Mouse (Mus musculus) adrenal gland, postnatal 36 days (tissue): Measurements from ENCODE around the gene Bod1. TPM values are rescaled to one million over a fixed set of nuclear protein-coding genes. Genes with fewer than 3 reads are reported as not detected.

Source experiments
- total RNA-seq, 2 experiments: library from RNA; stranded (reverse); gene quantifications; 2 replicates each; pipeline ENCODE4 v1.2.3; 2021

Gene Bod1
- total RNA-seq, 2 experiments from 2014 or later = 64.4 to 73.4 TPM

Other genes with a start within 250 kb of the Bod1 start
- gene Cpeb4, start 200.3 kb upstream of the Bod1 start, total RNA-seq = 100 to 1,000 TPM; 136 to 373 TPM